Mouse (Mus musculus): Measurements from ENCODE around the gene Tgm2.

Gene Tgm2

DNA sequence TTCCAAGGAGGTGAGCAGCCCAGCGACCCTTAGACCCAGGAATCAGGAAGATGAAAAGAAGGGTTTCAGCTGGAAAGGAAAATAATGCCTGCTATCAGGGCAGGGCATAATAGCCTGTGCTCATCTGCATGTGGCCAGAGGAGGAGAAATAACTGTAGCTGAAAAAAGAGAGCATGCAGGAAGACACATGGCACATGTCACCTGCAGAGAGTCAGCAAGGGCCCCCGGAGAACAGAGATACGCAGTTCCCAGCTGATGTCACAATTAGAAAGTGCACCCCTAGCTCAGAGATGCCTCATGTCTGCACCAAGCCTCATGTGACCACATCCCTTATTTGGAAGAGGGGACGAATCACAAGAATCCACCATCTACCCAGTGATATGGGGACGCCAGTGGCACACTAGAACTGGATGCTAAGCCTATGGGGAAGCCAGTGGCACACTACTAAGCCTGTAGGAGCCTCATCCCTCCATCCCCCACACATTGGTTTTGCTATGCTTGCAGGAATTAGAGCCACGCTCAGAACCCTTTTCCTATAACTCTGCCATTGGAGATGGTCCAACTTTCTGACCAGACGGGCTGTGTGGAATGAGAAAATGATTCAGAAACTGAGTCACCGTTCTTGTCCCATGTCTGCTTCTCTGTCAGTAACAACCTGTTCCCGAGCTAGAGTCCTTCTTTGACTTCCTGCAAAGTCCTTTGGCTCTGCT lies 21.4 kb upstream of the Tgm2 start:
- in situ Hi-C loops (cut with MboI, MseI) = no loop called here

DNA sequence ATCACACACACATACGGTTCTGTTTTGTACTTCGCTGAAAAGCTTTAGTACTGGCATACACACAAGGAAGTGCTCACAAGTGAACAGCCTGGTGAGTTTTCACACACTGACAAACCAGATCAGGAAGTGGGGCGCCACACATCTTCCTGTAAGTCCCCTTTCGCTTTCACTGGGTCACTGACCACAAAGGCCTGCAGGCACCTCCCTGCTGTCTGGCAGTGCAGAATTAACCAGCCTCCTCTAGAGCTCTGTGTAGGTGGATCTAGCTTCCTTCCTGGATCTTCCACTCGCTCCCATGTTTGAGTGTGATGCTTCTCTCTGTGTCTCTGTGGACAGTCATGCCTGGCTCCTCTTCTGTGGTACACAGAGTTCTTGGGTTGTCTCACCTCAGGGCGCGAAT lies 20.4 kb upstream of the Tgm2 start:
- in situ Hi-C loops (cut with MboI, MseI) = no loop called here

DNA sequence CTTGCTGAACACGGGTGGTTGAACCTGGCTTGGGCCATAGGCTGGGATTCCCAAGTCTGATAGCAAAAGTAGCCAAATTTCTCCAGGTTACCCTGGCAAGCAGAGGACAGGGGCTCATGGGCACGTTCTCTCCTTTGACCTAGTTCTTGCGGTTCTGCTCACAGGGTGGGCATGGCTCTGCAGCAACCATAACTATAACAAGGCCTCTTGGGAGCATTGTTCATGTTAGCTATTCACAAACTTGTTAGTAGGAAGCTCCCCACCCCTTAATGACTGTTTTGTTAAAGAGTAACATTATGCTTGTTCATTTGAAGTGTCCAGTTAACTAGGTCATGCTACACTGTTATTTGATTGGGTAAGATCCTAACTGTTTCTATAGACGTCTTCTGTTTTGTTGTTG lies 19.5 kb upstream of the Tgm2 start:
- in situ Hi-C loops (cut with MboI, MseI) = no loop called here

DNA sequence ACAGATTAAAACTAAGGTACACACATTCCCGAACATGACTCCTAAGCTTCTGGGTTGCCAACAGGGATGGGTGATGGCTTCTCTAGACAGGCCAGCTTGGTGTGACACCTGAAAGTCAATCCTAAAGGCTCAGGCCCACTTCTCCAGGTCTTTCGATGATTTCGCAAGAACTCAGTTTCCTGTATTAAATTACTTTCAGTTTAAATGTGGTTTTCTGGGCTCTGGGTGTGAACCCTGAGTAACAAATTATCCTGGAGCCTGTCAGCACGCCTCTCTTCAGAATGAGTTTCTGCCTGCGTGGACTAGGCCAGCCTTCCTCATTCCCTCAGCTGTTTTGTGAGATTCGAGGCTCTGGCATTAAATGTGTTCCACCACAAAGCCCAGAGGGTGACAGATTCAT lies 16.8 kb upstream of the Tgm2 start:
- in situ Hi-C loops (cut with MboI, MseI) = no loop called here

DNA sequence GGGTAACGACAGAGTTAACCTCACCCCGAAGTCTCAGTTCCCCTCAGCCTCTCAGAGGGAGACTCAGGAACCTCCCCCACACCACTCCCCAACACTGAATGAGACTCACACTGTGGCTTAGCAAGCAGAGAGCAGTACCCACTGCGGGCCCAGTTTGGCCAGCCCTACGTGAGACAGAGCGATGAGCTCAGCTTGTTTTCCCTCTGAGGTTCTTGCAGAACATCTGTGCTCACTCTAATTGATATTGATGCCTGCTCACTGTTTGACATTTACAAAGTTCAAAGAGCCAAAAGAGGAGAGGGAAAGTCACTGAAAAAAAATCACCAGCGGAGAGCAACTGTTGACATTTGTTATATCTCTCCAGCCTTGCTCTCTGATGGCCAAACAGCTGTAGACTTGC lies 15.5 kb upstream of the Tgm2 start:
- in situ Hi-C loops (cut with MboI, MseI) = no loop called here

DNA sequence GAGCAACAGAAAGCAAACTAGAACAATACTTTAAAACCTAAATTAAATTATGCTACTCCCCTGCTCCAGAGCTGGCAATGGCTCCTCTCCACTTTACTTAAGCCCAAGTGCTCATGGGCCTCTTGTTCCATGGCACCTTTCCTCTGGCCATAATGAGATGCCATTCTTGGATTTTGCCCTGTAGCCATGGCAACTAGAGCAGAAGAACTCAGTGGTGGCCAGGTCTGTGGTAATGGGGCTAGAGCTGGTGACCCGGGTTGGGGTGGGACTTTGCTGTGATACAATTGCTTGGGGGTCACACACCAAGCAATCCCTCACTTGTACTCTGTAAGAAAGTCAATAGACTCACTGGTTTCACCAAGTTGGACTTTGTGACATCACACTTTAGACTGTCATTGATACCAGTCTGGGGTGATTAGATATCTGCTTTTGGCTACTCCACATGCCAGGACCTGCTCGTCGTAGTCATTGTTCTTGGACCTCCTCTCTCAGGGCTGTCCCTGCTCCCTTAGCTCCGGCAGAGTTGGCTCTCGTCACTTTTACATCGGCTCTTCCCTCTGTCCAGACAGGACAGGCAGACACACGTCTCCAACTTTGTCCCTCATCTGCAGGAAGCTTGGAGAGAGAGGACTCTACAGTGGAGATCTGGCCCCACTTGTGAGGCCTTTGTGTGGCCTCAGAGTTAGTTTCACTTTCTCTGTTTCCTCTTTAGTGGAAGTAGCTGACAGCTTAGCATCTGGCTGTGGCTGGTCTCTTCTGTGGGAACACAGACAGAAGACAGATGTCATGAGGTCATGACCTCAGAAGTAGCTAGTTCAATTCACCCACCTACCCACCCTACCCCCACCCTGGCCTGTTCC lies 13.4 kb upstream of the Tgm2 start:
- in situ Hi-C loops (cut with MboI, MseI) = no loop called here

DNA sequence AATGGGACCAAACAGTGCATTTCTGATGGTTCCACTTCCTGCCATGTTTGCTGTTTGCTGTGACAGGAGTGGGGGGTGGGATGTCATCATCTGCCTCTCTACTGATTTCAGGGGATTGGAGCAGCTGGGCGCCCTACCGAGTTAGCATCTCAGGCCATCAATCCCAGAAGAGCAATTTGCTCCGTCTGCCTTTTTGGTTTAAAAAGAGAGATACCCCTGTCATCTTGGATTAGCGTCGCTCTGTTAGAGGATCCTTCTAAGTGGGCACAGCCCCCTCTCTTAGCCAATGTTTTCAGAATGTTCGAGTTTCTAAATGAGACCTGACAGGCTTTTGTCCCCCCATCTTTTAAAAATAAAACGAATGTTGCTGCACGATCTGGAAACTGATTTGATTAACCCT lies 11.4 kb upstream of the Tgm2 start:
- in situ Hi-C loops (cut with MboI, MseI) = no loop called here

DNA sequence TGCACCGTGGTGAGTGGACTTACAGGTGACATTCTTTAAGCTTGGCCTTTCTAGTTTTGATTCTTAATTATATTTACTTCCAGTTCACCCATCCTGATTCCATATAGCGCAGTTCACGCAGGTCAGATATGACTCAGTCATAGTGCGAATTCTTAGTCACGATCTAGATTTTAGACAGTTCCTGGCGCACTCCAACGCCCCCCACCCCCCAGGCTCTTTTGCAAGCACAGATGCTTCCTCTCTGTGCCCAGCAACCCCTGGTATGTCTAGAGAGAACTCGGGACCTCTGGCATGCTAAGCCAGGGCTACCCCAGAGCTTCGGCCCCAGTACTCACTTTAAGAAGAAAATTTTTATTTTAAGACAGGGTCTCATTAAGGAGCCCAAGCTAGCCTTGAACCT lies 10.3 kb upstream of the Tgm2 start:
- in situ Hi-C loops (cut with MboI, MseI) = no loop called here

DNA sequence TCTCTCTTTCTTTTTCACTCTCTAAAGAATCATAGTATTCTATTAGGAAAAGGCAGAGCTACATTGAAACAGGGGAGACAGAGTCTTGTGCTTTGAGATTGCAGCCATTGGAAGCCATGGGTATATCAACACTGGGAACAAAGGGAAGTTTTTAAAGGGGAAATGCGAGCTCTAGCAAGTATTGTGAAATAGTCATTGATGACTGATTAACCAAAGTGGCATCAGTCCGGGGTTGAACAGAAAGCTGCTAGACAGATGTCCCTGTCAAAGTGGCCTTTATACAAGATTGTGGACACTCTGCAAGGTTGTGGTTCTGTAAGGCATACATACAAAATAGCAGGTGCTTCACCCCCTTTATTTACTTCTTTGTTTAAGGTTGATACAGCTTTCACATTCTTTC lies 9.4 kb upstream of the Tgm2 start:
- in situ Hi-C loops (cut with MboI, MseI) = no loop called here

DNA sequence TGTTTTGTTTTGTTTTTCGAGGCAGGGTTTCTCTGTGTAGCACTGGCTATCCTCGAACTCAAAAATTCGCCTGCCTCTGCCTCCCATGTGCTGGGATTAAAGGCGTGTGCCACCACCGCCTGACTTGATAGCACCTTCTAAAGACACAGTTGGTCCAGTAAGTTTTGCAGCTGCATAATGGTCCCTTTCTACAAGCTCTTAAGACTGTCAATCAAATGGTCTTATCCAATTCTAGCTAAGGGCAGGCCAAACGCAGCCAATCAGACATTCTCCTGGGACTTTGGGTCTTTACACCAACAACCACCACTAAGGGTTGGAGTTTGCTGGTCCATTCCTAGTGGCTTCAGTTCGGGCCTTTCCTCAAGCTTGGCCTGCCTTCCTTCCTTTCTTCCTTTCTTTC lies 8.9 kb upstream of the Tgm2 start:
- in situ Hi-C loops (cut with MboI, MseI) = no loop called here

DNA sequence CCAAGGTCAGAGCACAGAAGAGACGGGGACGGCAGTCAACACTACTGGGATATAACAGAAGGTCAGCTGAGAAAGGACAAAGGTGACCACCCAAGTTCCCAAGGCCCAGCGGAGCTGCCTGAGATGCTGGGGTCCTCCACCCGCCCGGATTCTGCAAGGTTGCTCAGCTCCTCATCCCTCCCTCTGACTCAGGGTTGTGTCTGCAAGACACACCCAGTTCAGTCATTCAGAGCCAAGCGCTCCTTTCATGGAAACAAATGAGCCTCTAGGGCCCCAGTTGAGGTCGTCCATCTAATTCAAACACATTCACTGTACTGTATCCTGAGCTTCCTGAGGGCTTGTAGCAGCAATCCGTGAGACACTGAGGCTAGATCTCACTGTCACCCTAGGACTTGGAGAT lies 8.4 kb upstream of the Tgm2 start:
- in situ Hi-C loops (cut with MboI, MseI) = no loop called here

DNA sequence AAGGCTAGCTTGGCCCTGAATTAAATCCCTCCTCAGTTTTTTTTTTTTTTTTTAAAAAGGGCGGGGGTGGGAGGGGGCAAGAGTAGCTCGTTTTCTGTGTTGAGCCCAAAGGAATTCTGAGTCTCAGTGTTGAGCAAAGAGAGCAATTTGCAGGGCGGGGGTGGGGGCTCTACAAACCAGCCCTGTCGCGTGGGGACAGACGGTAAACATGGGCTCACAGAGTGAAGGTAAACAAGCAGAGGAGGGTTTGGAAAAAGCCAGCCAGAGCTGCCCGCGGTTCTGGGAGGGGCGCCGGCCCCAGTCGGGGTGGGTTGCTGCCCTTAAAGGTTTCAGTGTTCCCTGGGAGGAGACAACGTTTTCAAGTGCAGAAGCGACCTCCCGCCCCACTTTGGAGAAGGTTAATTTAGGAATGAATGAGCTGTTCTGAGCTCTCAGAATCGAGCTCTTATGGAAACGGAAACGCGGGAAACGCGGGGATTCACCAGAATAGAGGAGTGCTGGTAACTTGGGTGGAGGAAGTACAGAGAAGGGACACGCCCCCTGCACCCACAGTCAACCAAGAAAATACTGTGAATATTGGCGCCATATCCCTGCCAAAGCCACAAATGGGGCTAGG lies 7.6 kb upstream of the Tgm2 start:
- in situ Hi-C loops (cut with MboI, MseI) = no loop called here

DNA sequence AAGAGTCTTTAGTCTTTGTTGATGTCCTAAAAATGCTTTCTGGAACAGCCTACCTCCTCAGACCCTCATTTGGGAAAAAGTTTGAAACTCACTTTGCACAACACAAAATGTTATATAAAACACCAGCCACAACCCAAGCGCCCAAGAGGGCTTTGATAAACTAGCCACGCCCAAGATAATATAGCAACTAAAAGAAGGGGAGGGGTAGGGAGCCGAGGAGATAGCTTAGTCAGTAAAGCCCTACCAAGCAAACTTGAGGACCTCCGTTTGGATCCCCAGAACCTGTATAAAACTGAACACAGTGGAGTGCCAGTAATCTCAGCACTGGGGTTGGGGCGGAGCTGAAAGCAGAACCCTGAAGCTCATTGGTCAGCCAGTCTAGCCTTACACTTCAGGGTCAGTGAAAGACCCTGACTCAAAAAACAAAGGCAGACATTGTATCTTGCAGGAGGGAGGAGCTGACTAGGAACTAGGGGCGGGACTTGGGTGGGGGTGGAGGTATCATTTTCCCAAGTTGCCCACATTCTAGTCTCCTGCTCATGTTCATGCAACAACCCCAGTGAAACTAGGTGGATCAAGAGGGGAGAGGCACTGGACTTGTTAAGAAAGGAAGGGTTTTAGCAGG lies 6.6 kb upstream of the Tgm2 start:
- in situ Hi-C loops (cut with MboI, MseI) = no loop called here

DNA sequence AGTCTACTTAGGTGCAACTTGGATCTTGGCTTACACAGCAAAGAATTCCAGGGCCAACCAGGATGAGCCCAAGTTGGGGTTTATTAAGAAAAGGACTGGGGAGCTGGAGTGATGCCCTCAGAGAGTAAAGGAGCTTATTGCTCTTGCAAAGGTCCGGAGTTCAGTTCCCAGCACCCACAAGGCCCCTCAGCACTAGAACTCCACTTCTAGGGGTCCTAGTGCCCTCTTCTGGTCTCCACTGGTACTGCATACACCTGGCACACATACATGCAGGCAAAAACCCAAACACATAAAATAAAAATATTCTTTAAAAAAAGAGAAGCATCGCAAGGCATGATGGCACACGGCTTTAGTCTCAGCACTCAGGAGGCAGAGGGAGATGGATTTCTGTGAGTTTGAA lies 4.8 kb upstream of the Tgm2 start:
- in situ Hi-C loops (cut with MboI, MseI) = no loop called here

DNA sequence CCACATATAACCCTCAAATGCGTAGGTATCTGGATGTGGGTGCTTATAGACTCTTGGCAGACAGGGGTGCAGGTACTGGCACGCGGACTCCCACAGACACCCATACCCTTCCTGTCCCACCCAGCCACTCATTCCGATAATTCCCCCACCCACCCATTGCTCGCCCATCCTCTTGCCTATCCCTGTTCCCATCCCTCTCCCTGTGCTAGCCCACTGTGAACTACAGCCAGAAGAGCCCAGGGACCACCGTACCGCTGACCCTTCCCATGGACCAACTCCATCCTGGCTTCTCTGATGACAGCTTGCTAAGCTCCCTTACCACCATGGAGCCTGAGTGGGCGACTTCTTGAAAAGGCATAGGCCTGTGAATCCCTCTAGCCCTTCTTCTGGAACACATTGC lies 735 bp upstream of the Tgm2 start:
- in situ Hi-C loops (cut with MboI, MseI) = no loop called here

DNA sequence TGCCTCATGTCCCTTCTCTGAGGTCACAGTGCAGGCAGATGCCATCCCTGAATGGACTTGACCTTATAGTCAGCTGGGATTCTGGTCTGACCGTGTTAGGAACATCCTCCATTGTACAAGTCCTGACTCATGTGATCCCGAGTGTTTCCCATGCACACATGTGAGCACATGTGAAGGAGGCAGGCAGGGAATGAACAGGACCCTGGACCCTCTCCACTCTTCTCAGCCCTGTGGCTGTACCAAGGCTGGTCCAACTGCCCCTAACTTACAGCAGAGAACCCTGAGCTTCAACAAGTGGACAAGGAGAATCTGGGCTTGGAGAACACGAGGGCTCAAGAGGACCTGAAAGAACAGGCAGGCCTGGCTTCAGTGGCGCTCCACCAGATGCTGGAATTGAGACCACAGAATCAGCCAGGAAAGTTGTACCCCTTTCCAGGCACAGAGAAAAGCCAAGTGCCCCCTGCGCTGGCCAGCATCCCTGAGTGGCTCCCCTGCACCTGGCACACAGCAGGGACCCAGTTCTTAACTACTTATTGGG lies 639 bp downstream of the Tgm2 start:
- in situ Hi-C loops (cut with MboI, MseI) = no loop called here

DNA sequence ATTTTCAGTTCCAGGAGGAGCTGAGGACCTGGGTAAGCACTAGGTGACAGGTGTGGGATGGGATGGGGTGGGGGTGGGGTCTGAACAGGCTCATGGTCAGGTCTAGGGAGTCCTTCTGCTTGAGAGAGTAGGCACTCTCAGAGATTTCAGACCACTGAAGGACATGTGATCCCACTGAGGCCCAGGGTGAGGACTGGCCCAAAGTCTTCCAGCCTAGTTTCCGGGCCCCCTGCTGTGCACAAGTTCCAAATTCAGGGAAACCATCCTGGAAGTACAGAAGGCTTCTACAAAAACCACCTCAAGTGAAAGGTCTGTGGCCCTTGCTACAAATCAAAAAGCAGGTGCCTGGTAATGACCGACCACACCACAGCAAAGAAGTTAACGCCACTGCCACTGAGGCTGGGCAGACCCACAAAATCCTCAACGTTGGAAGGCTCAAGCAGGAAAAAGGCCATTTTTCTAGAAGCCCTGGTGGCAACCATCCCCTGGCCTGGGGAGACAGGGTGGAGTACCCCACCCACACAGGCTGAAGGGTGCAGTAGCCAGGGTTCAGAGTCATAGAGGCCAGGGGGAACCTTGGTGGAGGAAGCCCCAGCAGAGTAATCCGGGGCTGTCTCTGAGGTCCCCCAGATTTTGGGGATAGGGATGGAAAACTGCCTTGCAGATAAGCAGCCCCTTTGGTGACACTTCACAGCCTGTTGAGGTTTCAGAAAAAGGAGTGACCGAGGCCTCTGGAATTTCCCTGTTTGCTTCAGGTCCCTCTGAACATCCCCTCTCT lies 1.3 kb downstream of the Tgm2 start:
- in situ Hi-C loops (cut with MboI, MseI) = no loop called here

DNA sequence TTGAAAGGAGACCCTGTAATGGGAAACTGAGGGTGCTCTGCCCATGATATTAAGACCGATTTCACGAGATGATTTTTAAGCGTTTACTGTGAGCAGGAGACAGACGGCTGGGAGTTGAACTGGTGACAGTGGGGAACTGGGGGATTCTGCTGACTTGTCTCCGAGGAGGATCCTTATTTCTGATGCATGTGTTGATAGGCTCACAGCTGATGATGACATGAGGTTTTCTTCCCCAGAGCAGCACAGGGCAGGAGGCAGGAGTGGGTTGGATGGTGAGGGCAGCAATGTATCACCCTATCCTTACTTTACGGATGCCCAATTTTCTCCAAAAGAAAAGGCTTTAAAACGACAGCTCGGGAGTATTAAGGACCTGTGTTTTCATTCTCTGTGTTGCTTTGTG lies 2.0 kb downstream of the Tgm2 start:
- in situ Hi-C loops (cut with MboI, MseI) = no loop called here

DNA sequence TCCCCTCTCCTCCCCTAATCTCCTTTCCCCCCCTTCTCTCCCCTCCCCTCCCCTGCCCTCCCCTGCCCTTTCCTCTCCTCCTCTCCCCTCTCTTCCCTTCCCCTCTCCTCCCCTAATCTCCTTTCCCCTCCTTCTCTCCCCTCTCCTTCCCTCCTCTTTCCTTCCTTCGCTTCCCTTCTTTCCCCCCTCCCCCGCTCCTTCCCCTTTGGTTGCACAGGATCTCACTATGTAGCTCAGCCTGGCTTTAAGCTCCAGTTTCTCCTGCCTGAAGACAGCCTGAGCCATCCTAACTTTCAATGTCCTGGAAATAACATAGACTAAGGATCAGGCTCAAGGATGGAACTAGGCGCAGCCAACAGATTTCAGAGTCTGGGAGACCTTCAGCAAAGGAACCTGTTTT lies 2.4 kb downstream of the Tgm2 start:
- in situ Hi-C loops (cut with MboI, MseI) = no loop called here

DNA sequence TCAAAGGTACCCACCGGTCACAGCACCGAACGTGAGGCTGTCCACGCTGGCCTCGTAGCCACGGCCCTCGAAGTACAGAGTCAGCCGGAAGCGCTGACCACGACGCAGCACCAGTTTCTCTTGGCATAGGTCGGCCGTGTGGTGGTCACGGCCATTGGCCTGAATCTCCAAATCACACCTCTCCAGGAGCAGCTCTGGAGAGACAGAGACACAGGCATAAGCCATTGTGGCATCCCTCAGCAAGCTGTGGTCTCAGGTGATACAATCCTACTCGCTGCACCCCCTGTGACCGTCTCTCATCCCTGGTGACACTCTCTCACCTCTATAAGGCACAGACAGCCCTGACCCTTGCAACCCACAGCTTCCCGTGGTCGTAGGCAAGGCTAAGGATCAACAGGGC lies 3.3 kb downstream of the Tgm2 start:
- in situ Hi-C loops (cut with MboI, MseI) = no loop called here

DNA sequence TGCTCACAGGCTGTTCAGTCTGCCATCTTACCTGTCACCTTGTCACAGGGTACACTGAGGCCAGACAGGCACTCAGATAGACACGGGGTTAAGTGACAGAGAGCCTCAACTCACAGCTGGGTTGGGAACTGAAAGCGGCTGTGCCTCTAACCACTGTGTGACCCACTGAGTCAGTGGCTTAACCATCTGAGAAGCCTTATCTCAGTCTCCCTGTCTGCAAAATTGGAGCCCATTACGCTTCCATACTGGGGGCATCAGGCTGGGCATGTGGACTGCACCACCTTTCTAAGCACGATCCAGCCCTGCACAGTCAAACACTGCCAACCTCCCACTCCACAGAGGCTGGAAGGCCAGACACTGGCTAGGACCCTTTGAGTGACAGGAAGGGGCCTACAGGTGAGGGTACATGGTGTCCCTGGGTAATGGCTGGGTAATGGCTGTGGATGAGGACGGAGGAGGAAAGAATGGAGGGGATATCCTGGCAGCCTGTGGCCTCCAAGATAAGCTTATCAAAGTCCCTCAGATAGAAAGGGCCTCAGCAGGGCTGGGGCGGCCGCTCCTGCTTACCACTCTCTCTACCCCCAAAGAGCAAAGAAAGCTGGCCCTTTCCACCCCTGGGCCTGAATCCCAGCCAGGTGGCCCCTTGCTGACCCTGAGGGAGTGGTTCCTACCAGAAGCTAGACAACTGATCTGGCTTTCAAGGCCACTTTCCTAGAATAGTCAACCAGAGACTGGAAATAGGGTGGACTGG lies 4.4 kb downstream of the Tgm2 start:
- in situ Hi-C loops (cut with MboI, MseI) = no loop called here

All from regulatory T cell (primary cell).